18 mouse cellular contexts compared by ENCODE assay signal in genomic region chr8:127450954-127451668, GRCm38 (mm10).
DNase-seq lines count a peak whose midpoint lies in the region; ATAC-seq lines count a peak whose summit lies in the region.
"Had no signal": no experiment of that assay in that cellular context is flagged by ENCODE, and none has a peak within 500 bp of the region (broad histone marks: within the 10 kb centered on the region; RNA-seq: fewer than 3 reads in every experiment).

No protein-coding gene starts in this region.

- ATAC-seq in hindbrain, embryonic 13.5 days (ENCODE audit: low FRiP score), result peak; percentile 89
- ATAC-seq in midbrain, embryonic 15.5 days (replicated peaks), result peak; percentile 82
- no peak for ATAC-seq in erythroblast, adult 5-6 weeks (replicated peaks; ENCODE audit: low FRiP score, poor library complexity, severe bottlenecking)
- ATAC-seq in kidney, embryonic 14.5 days (ENCODE audit: low FRiP score, low TSS enrichment), result no peak
- ATAC-seq: lung, postnatal 0 days; Patski had no signal

- H3K4me3 ChIP-seq in forebrain, embryonic 10.5 days, result no peak overlapping the region
- H3K4me3 ChIP-seq in hindbrain, embryonic 13.5 days, result no peak overlapping the region
- H3K4me3 ChIP-seq in midbrain, embryonic 15.5 days, result no peak overlapping the region
- no peak overlapping the region for H3K4me3 ChIP-seq in kidney, embryonic 14.5 days (ENCODE audit: low read length)
- H3K4me3 ChIP-seq: embryonic facial prominence, embryonic 13.5 days; heart, embryonic 15.5 days; left cerebral cortex, adult 2 months had no signal

- peaks cover 41% of the 10 kb centered on the region for H3K4me1 ChIP-seq in forebrain, embryonic 10.5 days
- peaks cover 23% of the 10 kb centered on the region for H3K4me1 ChIP-seq in hindbrain, embryonic 13.5 days (replicated peaks)
- H3K4me1 ChIP-seq in midbrain, embryonic 15.5 days, result peaks cover 14% of the 10 kb centered on the region
- no peaks in the 10 kb centered on the region for H3K4me1 ChIP-seq in kidney, embryonic 14.5 days (ENCODE audit: control insufficient read depth, insufficient read depth, low read length)
- H3K4me1 ChIP-seq: embryonic facial prominence, embryonic 13.5 days; heart, embryonic 15.5 days had no signal

- DNase-seq in embryo, embryonic 10.5 days (ENCODE audit: low spot score), result peak; percentile 63
- DNase-seq in forebrain, embryonic 10.5 days (ENCODE audit: extremely low spot score, low spot score), result peak; percentile 50
- DNase-seq in heart, adult 18-20 months, result no peak
- no peak for DNase-seq in right cerebral cortex, postnatal 4 days
- DNase-seq: adrenal gland, postnatal 10 days; kidney, adult 11 months; kidney, postnatal 4 days; liver had no signal

- H3K4me2 ChIP-seq in hindbrain, embryonic 13.5 days, result peak overlapping the region; percentile 28
- no peak overlapping the region for H3K4me2 ChIP-seq in midbrain, embryonic 15.5 days
- no peak overlapping the region for H3K4me2 ChIP-seq in kidney, embryonic 14.5 days (replicated peaks; ENCODE audit: low read depth, low read length)
- H3K4me2 ChIP-seq: embryonic facial prominence, embryonic 13.5 days; heart, embryonic 15.5 days had no signal

- H3K9me3 ChIP-seq in forebrain, embryonic 10.5 days, result peaks cover 5% of the 10 kb centered on the region; the same call in 1 of the 2 replicates
- no peaks in the 10 kb centered on the region for H3K9me3 ChIP-seq in hindbrain, embryonic 13.5 days
- H3K9me3 ChIP-seq in midbrain, embryonic 15.5 days, result no peaks in the 10 kb centered on the region
- H3K9me3 ChIP-seq in kidney, embryonic 14.5 days (ENCODE audit: control insufficient read depth, low read length), result no peaks in the 10 kb centered on the region
- H3K9me3 ChIP-seq: embryonic facial prominence, embryonic 13.5 days; heart, embryonic 15.5 days had no signal

- 59% methylated on average over 14 of the region's 14 CpGs for WGBS in forebrain, embryonic 10.5 days
- 27% methylated on average over 14 of the region's 14 CpGs for WGBS in hindbrain, embryonic 13.5 days
- 25% methylated on average over 14 of the region's 14 CpGs for WGBS in midbrain, embryonic 15.5 days
- WGBS in kidney, embryonic 14.5 days, result 88% methylated on average over 14 of the region's 14 CpGs

- H3K27me3 ChIP-seq in forebrain, embryonic 10.5 days (ENCODE audit: poor library complexity, severe bottlenecking), result no peaks in the 10 kb centered on the region
- no peaks in the 10 kb centered on the region for H3K27me3 ChIP-seq in hindbrain, embryonic 13.5 days
- H3K27me3 ChIP-seq in midbrain, embryonic 15.5 days (replicated peaks), result no peaks in the 10 kb centered on the region
- H3K27me3 ChIP-seq in kidney, embryonic 14.5 days (ENCODE audit: control insufficient read depth, insufficient read depth, low read length), result no peaks in the 10 kb centered on the region
- H3K27me3 ChIP-seq: CH12.LX; embryonic facial prominence, embryonic 13.5 days; heart, embryonic 15.5 days; Patski had no signal

- no peak overlapping the region for H3K9ac ChIP-seq in hindbrain, embryonic 13.5 days
- no peak overlapping the region for H3K9ac ChIP-seq in midbrain, embryonic 15.5 days
- H3K9ac ChIP-seq in kidney, embryonic 14.5 days (ENCODE audit: low read depth, low read length), result no peak overlapping the region
- H3K9ac ChIP-seq: embryonic facial prominence, embryonic 13.5 days; heart, embryonic 15.5 days had no signal

- peaks cover 11% of the 10 kb centered on the region for H3K36me3 ChIP-seq in forebrain, embryonic 10.5 days (replicated peaks)
- H3K36me3 ChIP-seq in hindbrain, embryonic 13.5 days, result 0 out of 2 replicates have a peak, but pooled peaks cover 8% of the 10 kb centered on the region
- no peaks in the 10 kb centered on the region for H3K36me3 ChIP-seq in midbrain, embryonic 15.5 days (replicated peaks)
- no peaks in the 10 kb centered on the region for H3K36me3 ChIP-seq in kidney, embryonic 14.5 days (ENCODE audit: control insufficient read depth, insufficient read depth, low read length)
- H3K36me3 ChIP-seq: heart, embryonic 15.5 days had no signal

- peak overlapping the region; percentile 48; the same call in 1 of the 2 replicates for H3K27ac ChIP-seq in forebrain, embryonic 10.5 days
- H3K27ac ChIP-seq in hindbrain, embryonic 13.5 days, result peak overlapping the region; percentile 61
- H3K27ac ChIP-seq in midbrain, embryonic 15.5 days, result peak overlapping the region; percentile 45
- no peak overlapping the region for H3K27ac ChIP-seq in kidney, embryonic 14.5 days (ENCODE audit: low read depth, low read length)
- H3K27ac ChIP-seq: embryonic facial prominence, embryonic 13.5 days; heart, embryonic 15.5 days; left cerebral cortex, adult 2 months had no signal

Comparison
In these comparisons a context has a peak if more than half of its experiments do, and no peak if none do; other contexts are left out.
1. DNase-seq: peak in embryo, embryonic 10.5 days (single experiment) and forebrain, embryonic 10.5 days (single experiment); none in heart, adult 18-20 months (0 of 2) and right cerebral cortex, postnatal 4 days (single experiment).
2. ATAC-seq: peak in hindbrain, embryonic 13.5 days (single experiment) and midbrain, embryonic 15.5 days (single experiment); none in erythroblast, adult 5-6 weeks (single experiment) and kidney, embryonic 14.5 days (single experiment).